Mouse (Mus musculus) heart, adult 18-20 months (tissue): Measurements from ENCODE around the gene Pla2g5. TPM values are rescaled to one million over a fixed set of nuclear protein-coding genes. Genes with fewer than 3 reads are reported as not detected.
A peak's percentile ranks its signal among the peaks of the same experiment; 100 is the strongest.
"Not testable (repeated sequence)": the region's sequence is repeated elsewhere in the genome, so short reads cannot be mapped to it uniquely, and the experiment has no call there.

Source experiments
- DNase-seq, 2 experiments: peaks; one replicate each; pipeline ENCODE4 v3.0.0; 2021 to 2022; ENCODE audit warnings: mixed read lengths in 1 of 2
- long read RNA-seq, 2 experiments: library from polyadenylated mRNA; stranded (forward); transcript quantifications; one replicate each; pipeline ENCODE4 v2.0.0; 2021
- total RNA-seq, 2 experiments: library from RNA; stranded (reverse); gene quantifications; 2 replicates each; pipeline ENCODE4 v1.2.3; 2021

Gene Pla2g5
- total RNA-seq: 10 to 100 TPM; 31.6 to 41.3 TPM
- long read RNA-seq, experiment 1, transcript Pla2g5-203 (5 exons, 1,976 nt): major isoform, 40 of 57 reads
- long read RNA-seq, experiment 1, partial matches to known transcripts: 2 of 57 reads
- long read RNA-seq, experiment 1, other reads (novel, unspliced or antisense): 15 of 57 reads
- long read RNA-seq, experiment 2, transcript Pla2g5-203 (5 exons, 1,976 nt): major isoform, 22 of 33 reads
- long read RNA-seq, experiment 2, partial matches to known transcripts: 0 of 33 reads
- long read RNA-seq, experiment 2, other reads (novel, unspliced or antisense): 11 of 33 reads

- no peak for DNase-seq
Measured at GRCm38 (mm10) chr4:138863344-138863998, at the start of gene Pla2g5. Pla2g5 (minus strand) TSS chr4:138863482.

DNA sequence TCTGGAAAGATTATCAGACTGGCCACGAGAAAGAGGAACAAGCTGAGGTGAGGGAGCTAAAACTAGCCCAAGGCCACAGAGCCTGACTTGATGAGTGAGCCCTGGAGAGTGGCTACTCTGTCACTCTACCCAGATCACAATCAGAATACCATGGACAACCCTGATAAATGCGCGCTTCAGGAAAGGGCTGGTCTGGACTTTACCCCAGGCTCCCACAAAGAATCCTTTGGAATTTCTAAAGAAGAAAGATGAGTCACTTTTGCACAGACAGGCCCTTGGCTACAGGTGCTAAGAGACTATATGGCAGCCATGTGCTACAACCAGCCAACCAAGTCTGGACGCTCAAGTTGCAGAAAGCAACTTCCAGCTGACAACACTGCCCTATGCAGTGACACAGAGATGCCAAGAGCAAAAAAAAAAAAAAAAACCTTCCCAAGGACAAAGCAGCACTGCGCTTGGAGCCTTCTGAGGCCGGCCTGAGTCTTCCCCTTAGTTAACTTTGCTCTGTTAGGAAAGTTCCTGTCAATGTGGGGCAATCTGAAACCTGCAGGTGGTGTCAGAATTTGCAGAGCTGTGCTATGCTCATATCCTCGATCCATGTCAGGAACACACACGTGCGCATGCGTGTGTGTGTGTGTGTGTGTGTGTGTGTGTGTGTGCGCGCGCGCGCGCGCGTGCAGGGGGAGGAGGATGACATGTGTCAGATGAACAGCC, 42.5 kb upstream of the Pla2g5 start:
- no peak for DNase-seq

DNA sequence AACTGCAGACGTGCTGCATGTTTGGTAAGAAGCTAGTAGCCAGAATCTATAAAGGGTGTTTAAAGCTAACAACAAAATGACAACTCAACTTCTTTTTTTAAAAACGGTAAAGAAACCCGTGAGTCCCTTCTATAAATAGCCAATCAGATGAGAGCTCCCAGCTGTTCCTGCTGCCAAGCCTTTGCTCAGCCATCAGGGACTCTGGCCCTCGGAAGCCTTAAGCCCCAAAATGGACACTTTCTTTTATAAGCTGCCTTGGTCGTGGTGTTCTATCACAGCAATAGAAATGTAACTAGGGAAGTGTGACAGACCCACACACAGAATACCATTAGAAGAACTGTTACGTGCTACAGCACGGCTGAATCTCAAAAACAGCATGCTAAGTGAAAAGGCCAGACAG, 36.1 kb upstream of the Pla2g5 start:
- DNase-seq: no peak

GRCm38 (mm10) chr4:138893789-138894188, 30.5 kb upstream of the Pla2g5 start:
- not testable (repeated sequence) for DNase-seq

GRCm38 (mm10) chr4:138892655-138893054, 29.4 kb upstream of the Pla2g5 start:
- no peak for DNase-seq

- peak; percentile 21 to 50 for DNase-seq
Measured at GRCm38 (mm10) chr4:138889635-138890034, 26.4 kb upstream of the Pla2g5 start.

- no peak for DNase-seq
Measured at GRCm38 (mm10) chr4:138889165-138889564, 25.9 kb upstream of the Pla2g5 start.

GRCm38 (mm10) chr4:138884261-138884660, 21.0 kb upstream of the Pla2g5 start:
- peak; percentile 76 to 96 for DNase-seq

GRCm38 (mm10) chr4:138882179-138882578, 18.9 kb upstream of the Pla2g5 start:
- DNase-seq: no peak

GRCm38 (mm10) chr4:138880811-138881584, 17.7 kb upstream of the Pla2g5 start:
- peak; percentile 53 to 61 for DNase-seq

- DNase-seq: peak in 1 of 2 experiments; percentile 16
Measured at GRCm38 (mm10) chr4:138879808-138880207, 16.5 kb upstream of the Pla2g5 start.

GRCm38 (mm10) chr4:138878783-138879182, 15.5 kb upstream of the Pla2g5 start:
- peak; percentile 62 to 70 for DNase-seq

GRCm38 (mm10) chr4:138877731-138878130, 14.4 kb upstream of the Pla2g5 start, which contains the start of gene Pla2g2e:
Pla2g2e (plus strand) TSS chr4:138877942.
- peak in 1 of 2 experiments; percentile 48 for DNase-seq

DNA sequence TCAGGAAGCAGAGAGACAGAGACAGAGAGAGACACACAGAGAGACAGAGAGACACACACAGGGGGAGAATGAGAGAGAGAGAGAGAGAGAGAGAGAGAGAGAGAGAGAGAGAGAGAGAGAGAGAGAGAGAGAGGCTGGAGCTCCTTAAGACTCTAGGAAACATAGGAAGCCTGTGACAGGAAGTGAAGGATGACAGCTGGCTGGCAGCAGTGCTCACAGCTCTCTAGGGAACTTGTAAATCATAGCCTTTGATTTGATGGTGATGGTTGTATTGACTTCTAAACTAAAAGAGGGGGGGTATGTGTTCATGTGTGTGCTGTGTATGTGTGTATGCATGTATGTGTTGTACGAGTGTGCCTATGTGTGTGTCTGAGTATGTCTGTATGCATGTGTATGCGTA, 12.7 kb upstream of the Pla2g5 start:
- no peak for DNase-seq

DNA sequence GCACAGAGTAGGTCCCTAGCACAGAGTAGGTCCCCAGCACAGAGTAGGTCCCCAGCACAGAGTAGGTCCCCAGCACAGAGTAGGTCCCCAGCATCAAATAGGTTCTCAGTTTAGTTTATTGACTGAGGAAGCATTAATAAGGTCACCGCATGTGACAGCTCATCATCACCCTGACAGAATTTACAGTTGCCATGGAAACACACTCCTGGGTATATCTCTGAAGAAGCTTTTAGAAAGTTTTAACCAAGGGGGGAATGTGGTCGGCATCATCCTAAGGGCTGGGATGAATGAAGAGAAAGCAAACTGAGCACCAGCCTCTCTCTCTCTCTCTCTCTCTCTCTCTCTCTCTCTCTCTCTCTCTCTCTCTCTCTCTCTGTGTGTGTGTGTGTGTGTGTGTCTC, 12.0 kb upstream of the Pla2g5 start:
- not testable (repeated sequence) for DNase-seq

DNA sequence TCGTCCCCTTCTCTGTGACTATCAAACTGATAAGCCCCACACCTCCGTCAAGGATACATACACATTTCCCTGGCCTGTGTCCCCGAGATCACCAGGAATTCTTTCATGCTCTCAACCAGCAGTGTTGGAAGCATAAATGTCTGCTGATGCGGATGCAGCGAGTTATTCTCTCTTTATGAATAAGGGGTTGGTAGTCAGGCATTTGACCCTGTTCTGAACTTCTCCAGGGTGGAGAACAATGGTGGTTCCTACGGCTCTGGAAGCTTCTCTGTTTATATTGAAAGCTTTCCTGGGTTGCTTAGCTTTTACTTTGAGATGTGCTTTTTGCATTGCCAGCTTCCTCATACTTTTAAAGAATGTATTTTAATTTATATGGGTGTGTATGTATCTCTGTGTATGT, 10.6 kb upstream of the Pla2g5 start, which contains the start of gene Gm13030:
Gene Gm13030 (minus strand): TSS at position 101 of the 400 bp plus-strand sequence.
- DNase-seq: no peak

DNA sequence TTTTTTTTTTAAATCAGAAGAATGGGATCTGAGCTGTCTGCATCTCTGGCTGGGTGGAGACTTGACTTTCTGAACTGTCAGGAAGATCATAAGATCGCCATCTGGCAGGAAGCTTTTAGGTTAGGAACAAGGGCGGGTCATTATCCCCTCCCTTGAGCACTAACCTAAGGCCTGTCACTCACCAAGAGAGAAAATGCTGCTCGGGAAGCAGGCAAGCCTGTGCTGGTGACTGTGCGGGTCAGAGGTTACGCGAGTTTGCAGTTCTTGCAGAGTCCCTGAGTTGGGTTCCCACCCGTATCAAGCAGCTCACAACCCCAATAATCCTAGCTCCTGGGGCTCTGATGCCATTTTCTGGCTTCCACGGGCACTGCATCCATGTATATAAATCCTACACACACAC, 5.4 kb upstream of the Pla2g5 start:
- DNase-seq: no peak

DNA sequence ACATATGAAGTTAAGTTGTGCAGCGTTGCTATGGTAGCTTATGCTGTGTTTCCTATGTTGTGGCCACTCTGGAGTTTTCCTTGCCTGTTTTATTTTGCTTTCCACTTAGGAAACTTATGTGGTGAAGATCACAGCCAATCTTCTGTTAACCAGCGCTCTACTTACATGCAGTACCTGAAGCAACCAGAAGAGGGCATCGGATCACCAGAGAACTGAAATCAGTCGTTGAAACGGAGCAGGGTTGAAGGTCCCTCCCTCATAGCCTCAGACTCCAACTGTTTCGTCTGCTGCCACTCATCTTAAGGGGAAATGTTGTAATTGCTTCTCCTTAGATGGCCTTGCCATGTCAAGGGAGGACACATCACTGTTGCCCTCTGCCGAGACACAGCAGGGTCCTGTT, 3.1 kb upstream of the Pla2g5 start:
- DNase-seq: peak; percentile 76 to 91

GRCm38 (mm10) chr4:138865991-138866390, 2.7 kb upstream of the Pla2g5 start:
- no peak for DNase-seq

DNA sequence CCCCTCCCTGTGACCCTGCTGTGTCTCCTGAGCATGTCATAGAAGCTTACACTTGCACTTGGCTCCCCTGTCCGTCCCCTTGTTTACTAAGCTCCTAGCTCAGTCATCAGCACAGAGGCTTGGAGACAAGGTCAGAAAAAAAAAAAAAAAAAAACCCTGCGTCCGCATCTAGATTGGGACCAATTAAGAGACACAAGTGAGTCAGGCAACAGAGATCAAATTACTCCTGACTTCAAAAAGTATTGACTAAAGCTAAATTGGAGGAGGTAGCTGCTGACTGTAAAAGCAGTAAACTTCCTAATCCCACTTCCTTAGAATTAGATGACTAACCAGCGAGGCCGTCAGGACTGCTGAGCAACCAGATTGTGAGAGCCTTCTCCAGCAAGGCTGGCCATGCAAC, 1.8 kb upstream of the Pla2g5 start:
- DNase-seq: no peak

- DNase-seq: peak; percentile 26 to 74
Measured at GRCm38 (mm10) chr4:138859728-138860127, 3.6 kb downstream of the Pla2g5 start.

GRCm38 (mm10) chr4:138859245-138859644, 4.0 kb downstream of the Pla2g5 start:
- no peak for DNase-seq
